Mouse (Mus musculus) lung, postnatal 14 days (tissue): ENCODE results near the gene Ak2.
A peak's percentile ranks its signal among the peaks of the same experiment; 100 is the strongest.

ENCODE experiments used
- DNase-seq: peaks from one replicate; pipeline ENCODE4 v3.0.0; 2021

Gene Ak2

DNA sequence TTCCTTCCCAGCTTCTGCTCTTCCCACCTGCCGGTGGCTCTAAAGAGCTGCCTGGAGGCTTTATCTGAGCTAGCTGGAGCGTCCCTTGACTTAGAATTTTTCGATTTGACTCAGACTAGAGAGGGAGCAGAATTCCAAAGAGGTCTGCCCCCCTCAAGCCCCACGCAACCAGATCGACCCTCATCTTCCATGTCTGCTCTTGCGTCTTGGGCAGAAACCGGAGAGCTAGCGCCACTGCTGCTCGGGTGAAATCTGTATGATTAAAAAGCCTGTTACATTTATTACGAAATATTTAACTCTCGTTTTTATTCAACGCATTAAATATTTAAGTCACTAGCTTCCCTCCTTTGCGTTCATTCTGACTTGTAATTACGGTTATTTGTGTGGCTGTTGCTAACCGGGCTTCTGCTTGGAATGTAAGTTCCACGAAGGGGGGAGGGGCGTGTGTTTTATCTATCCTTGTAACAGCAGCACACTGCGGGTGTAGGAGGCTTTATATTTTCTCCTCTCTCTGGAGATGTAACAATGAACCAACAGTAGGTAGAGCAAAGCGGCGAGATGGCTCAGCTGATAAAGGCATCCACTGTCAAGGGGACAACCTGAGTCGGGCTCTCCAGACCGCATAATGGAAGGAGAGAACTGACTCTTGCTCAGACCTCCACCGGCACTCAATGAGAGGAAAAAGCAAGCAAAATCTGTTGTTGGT lies 57.7 kb downstream of the Ak2 start:
- no peak for DNase-seq

DNA sequence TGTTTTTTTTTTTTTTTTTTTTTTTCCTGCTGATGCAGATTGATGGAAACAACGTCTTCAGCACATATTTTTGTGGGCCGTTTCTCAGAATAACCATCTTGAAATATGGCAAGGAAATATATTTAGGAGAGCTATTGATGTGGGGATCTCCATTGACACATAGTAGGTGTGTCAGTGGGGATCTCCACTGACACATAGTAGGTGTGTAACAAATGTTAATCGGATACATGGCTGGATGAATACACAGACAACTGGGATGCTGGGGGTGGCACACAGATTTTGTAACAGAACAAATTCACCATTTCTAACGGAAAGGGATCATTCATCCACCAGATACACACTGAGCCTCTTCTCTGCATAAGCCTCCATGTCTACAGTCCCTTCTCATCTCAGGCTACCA lies 58.6 kb downstream of the Ak2 start:
- no peak for DNase-seq

DNA sequence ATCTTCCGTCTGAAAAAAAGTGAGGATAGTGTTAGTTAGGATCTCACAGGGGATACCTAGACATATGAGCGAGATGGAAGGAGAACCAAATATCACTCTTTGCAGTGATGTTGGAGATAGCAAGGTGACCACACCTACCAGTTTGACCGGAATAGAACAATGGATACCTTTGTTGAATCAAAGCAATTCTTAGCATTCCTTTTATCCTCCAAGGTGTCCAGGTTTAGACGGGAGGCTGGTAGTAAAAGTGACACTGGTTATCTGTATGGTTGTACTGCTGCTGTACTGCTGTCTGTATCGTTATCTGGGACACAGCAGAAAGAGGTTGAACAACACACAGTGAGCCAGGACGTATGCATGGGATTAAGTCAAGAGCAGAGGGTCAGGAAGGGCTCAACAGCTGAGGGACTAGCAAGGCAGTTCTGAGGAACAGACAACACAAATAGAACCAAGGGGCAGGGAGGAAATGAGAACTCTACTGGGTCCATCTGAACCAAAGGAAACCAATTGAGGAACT lies 59.2 kb downstream of the Ak2 start:
- no peak for DNase-seq

DNA sequence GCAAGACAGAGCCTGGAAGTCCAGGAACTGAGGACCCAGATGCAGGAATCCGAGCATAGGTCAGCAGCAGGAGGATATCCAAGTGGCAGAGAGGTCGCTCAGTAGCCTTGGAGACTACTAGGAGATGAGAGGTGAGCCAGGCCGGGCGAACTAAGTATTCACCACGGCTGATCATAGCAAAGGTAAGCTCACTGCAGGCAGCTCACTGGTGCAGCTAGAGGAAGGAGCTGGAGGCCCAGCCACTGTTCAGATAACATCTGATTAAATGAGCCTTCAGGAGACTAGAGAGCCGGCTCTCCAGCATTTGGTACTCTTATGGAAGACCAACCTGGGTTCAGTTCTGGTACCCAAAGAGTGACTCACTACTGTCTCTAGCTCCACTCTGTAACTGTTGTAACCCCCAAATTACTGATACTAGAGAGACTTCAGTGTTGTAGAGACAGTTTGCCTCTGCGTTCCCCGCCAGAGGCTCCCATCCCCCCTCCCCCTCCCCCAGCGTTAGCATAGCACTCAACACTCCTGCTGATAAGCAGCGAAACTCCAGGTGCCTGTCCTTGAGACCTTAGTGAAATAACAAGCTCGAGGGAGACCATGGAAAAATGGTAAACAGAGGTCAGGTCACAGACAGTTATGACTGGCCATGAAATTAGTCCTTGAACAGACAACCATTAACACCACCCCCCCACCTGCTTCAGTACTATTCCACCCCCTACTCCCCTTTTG lies 59.9 kb downstream of the Ak2 start:
- no peak for DNase-seq

DNA sequence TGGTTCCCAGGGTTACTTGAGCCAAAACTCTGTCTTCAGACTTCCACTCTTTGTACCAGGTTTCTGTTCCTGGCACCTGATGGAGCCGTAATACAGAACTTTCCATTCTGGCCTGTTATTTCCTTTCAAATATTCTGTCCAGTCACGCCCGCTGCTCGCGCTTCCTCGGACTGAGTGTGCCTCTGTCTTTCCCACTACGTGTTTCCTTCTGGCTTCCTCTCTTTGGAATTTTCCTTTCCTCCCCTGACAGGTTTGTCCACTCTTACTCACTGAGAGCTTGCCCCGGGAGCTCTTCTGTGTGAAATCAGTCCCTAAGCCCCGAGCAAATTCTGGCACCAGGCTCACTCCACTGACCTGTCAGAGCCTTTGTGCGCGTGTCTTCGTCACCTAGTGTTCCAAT lies 63.0 kb downstream of the Ak2 start:
- no peak for DNase-seq

DNA sequence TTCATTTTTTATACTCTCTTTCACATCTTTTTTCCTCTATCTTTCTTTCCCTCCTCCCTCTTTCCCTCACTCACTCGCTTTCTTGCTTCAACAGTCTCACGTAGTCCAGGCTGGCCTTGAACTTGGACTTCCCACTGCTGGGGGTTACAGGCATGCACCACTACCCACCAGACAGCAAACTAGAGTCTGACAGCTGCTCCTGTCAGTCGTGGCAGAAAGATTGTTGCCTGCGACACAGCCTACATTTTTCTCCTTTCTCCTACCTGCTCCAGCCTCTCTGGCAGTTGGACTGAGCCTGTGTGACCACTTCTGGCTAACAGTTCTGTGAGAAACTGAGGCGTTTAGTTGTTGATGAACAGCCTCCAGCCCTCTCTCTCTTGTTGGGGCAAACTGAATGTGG lies 63.8 kb downstream of the Ak2 start:
- DNase-seq: no peak

DNA sequence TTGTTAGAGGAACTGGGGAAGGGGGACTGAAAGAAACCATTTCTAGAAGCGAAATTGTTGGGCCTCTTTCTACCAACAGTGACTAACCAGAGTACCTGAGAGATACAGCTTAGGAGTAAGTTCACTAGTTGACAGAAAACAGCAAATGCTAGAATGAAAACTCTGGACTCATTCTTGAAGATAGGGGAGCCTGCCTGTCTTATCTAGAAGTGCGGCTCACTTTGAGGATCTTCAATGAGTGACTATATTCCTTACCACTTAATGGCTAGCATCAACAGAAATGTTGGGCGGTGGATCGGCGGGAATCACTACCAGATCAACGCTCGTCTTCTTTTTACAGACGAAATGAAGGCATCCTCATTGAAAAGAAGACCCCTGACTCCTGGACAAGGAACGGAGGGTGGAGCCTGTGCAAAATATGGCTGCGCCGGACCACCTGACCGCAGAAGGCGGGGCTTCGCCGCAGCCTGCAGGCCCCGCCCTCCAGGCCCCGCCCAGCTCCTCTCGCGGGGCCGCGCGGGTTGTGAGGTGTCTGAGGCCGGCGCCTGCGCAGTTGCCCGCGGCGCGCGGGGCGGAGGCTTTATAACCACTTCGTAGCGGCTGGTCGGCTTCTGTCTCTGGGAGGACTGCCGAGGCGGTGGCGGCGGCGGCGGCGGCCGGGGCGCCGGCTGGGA lies 65.9 kb downstream of the Ak2 start:
- DNase-seq: peak; percentile 97

DNA sequence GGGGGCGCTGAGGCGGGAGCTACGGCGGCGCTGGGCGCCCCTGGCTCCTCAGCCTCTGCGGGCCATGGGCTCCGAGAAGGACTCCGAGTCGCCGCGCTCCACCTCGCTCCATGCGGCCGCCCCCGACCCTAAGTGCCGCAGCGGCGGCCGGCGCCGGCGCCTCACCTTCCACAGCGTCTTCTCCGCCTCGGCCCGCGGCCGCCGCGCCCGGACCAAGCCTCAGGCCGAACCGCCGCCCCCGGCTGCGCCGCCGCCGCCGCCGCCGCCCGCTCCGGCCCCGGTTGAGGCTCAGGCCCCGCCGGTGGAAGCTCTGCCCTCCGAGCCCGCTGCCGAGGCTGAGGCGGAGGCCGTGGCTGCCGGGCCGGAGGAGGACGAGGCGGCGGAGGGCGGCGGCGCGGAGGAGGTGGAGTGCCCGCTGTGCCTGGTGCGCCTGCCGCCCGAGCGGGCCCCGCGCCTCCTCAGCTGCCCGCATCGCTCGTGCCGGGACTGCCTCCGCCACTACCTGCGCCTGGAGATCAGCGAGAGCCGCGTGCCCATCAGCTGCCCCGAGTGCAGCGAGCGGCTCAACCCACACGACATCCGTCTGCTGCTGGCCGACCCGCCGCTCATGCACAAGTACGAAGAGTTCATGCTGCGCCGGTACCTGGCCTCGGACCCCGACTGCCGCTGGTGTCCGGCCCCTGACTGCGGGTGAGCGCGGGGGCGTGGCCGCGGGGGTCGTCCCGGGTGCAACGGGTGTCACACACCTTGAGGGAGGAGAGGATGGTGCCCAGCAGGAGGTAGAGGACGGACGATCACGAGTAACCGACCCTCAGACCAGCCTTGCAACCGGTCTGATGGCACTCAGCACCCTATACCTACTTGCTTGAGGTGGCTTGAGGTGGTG lies 66.7 kb downstream of the Ak2 start, which contains the start of gene Rnf19b:
Gene Rnf19b, plus strand, starts transcription at position 65 of the 886 bp plus-strand sequence.
- peak; percentile 48 for DNase-seq

DNA sequence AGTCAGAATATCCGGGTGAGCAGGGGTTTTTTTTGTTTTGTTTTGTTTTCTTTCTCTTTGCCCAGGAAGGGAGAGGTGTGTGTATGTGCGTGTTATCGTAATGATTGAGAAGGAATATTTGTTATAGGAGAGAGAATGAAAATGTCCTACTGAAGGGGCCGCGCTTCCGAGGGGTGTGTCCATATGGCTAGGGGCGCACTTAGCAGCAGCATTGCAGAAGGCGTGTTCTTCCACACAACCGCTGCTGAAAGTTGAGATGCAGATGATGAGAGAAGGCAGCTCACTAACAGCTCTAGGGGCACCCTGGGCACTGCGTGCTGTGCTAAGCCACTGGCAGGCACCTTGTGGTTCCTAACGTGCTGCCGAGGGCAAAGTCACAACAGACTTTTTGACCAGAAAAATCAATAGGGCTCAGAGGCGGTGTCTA lies 67.4 kb downstream of the Ak2 start:
- DNase-seq: peak; percentile 10

DNA sequence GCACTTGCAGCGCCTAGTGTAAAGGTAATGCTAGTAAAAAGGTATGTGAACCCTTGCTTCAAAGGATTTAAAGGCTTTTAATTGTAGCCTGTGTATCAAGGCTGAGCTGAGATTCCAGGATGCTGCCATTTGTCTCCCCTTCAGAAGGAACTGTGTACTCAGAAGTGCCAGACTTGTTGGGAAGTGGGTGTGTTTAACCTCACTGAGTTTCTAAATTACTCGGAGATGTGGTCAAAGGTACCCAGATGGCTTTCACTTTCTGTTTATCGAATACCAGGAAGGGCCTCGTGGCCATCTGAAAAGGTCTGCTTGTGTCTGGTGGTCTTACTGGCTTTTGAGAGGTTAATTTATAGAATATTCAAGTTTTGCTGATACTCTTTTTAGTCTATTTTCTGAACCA lies 68.2 kb downstream of the Ak2 start:
- no peak for DNase-seq
